Mouse (Mus musculus): Measurements from ENCODE around the gene Gm20721.

The Gm20721 gene

DNA sequence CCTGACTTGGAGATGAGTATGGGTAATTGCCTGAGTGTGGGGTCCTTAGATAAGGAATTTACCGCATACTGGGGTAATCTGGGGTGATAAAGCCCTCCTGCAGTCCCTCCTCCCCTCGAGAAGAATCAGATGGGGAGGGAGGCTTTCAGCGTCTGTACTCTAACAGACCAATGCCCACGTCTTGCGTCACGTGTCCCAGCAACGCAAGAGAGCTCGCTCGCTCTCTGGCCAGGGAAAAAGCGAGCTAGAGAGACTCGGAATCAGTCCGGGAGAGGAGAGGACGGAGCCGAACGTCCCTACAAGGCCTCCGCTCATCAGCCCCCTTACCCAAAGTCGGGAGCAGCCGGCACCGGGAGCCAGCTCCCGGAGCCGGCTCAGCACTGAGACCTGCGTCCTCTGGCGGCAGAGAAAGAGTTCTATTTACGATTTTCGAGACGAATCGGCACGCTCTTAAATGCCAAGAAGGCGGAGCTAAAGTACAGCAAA is 49.4 kb downstream of the Gm20721 start:
- no peak for DNase-seq

- DNase-seq: no peak
Observed at GRCm38 (mm10) chr2:174295900-174296465, 50.5 kb downstream of the Gm20721 start.

DNA sequence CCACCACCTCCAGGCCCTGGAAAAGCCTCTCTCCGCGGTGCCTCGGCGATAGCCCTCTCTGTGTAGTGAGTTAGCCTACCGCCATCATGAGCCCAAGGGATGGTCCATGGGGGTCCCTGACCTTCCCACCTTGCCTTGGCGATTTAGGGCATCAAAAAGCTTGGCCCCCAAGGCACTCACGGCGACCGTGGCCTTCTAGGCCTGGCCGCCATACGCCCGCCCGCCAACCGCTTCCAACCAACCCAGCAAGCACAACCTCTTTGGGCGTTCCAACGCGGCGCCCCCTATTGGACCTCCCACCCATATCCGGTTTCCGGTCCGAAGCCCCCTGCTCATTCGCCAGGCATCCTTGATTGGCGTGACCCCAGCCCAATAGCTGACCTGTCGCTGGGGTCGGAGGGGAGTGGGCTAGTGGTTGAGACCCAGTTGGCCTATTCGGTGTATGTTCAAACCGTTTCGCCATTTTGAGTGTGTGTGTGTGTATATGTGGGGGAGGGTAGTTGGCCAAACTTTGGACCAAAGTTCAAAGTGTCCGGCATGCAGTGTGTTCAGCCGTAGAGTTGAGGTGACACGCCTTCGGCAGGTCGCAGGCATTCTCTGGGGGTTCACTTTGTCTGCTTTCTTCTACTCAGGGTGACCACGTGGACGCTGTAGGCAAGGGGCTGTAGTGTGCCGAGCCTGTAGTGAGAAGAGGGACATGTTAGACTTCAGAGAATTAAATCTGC is 51.2 kb downstream of the Gm20721 start:
- no peak for DNase-seq

DNA sequence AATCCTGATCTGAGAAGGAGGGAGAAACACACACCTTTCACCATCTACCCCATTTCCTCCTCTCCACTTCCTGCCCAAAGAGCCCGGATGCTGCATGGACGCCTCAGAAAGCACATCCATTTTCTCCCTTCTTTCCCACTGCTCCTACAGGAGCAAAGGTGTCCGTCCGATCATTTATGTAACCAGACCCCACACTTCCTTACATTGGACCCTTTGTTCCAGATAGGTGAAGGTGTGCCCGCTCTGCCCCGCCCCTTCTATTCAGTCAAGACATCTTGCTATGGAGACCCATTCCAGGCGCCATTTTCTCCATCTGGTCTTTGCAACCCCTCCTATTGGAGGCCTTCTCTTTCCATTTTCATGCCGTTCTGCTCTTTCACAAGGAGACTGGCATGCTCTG is 52.1 kb downstream of the Gm20721 start:
- no peak for DNase-seq

GRCm38 (mm10) chr2:174291662-174292030 is 54.9 kb downstream of the Gm20721 start:
- DNase-seq: no peak

DNA sequence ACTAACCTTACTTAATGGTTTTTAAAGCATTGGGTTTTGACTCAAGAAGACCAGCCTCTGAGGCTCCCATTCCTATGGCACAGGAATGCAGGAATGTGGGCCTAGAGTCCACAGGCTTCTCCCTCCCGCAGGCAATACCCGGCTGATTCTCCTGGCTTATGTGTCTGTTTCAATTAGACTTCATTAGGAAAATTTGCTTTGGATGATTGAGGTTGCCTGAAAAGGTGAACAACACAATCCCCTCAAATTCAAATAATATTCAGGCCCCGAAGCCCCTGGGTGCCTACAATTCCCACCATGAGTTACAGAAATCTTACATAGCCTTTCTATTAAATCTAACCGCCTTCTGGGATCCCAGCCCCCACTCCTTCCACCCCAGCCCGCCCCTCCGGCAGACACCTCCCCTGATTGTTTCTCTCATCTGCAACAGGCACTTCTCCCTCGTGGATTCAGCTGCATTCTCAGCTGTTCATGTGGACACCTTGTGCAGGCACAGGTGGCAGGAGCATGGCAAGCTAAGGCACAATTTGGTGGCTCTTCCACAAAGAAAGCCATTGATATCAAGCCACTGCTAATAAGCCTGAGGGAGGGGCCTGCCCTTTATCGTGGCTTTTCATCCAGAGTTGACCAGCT is 55.4 kb downstream of the Gm20721 start:
- no peak for DNase-seq

- no peak for DNase-seq
Observed at GRCm38 (mm10) chr2:174288673-174289430, 57.7 kb downstream of the Gm20721 start.

DNA sequence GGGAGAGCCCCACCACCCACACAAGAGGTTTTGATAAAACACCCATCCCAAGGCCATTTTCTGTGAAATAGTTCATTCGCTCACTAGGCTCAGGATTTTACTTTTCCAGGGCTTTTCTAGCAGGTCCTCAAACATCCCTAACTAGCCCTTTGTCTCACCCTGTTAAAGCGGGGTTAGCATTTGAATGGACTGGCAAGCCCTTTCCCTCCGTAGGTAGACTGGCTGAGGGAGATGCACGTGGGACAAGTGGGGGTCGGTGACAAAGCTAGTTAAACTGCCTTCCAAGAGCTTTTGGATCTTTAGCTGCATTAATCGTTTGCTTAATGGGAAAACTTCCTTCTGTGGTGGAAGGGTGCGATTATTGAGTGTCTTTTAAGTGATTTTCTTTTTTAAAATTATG is 58.6 kb downstream of the Gm20721 start:
- DNase-seq: no peak

- no peak for DNase-seq
Observed at GRCm38 (mm10) chr2:174285921-174286470, 60.5 kb downstream of the Gm20721 start.

DNA sequence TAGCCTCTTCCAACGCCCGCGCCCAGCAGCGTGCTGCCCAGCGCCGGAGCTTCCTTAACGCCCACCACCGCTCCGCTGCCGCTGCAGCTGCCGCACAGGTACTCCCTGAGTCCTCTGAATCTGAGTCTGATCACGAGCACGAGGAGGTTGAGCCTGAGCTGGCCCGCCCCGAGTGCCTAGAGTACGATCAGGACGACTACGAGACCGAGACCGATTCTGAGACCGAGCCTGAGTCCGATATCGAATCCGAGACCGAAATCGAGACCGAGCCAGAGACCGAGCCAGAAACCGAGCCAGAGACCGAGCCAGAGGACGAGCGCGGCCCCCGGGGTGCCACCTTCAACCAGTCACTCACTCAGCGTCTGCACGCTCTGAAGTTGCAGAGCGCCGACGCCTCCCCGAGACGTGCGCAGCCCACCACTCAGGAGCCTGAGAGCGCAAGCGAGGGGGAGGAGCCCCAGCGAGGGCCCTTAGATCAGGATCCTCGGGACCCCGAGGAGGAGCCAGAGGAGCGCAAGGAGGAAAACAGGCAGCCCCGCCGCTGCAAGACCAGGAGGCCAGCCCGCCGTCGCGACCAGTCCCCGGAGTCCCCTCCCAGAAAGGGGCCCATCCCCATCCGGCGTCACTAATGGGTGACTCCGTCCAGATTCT is 61.6 kb downstream of the Gm20721 start:
- DNase-seq: no peak

DNA sequence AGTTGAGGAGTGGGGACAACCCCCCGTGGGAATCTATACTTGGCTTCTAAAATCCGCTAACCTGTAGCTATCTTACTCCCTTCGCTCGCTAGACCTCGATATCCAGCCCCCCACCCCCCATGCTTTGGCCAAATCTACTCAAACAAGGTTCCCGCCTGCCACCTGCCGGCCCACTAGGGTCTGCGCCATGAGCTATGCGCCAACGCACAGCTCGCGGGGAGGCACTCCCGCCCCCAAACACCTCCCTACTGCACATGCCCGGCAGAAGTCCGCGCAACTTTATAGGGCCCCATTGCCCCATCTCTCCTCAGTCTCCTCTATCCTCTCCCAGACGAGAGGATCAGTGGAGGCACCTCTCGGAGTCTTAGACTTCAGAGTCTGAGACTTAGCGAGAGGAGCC is 62.5 kb downstream of the Gm20721 start, which contains the start of gene Gnas:
Gnas (plus strand) TSS at position 310 of the 400 bp plus-strand sequence.
- no peak for DNase-seq

DNA sequence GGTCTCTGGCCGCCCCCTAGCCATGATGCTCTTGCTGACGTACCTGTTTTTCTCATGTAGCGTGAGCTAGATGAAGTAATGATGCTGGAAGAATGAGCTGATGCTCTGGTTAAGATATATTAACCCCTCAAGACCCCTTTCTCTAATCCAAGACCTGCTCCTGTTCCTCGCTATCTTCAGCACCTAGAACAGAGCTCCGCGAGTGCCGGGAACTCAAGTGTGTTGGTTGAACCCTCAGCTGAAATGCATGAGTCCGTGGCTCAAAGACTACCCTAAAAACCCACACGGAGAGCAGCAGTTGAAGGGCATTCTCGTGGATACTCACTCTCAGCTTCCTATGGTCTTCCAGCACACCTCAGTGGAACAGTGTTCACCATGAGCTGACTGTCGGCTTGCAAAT is 63.2 kb downstream of the Gm20721 start:
- DNase-seq: no peak
